Mouse (Mus musculus): ENCODE results near the gene 2310022A10Rik. TPM values are rescaled to one million over a fixed set of nuclear protein-coding genes. Genes with fewer than 3 reads are reported as not detected.

2310022A10Rik gene
- total RNA-seq (2021), result 10 to 100 TPM; 14.7 to 25.1 TPM
- long read RNA-seq, experiment 1, transcript 2310022A10Rik-201 (10 exons, 2,701 nt), result major isoform, 5 of 15 reads
- long read RNA-seq, experiment 1, partial matches to known transcripts, result 0 of 15 reads
- long read RNA-seq, experiment 1, other reads (novel, unspliced or antisense), result 8 of 15 reads
- long read RNA-seq, experiment 2, transcript 2310022A10Rik-201 (10 exons, 2,701 nt), result major isoform, 5 of 11 reads
- long read RNA-seq, experiment 2, partial matches to known transcripts, result 0 of 11 reads
- long read RNA-seq, experiment 2, other reads (novel, unspliced or antisense), result 4 of 11 reads

- peak; percentile 94 for DNase-seq
Observed at GRCm38 (mm10) chr7:27552931-27553513, at the start of gene 2310022A10Rik, which contains the start of gene Pld3. TSS of gene 2310022A10Rik (plus strand) at chr7:27553233. TSS of gene Pld3 (minus strand) at chr7:27553218.

GRCm38 (mm10) chr7:27506765-27507370 lies 46.2 kb upstream of the 2310022A10Rik start:
- no peak for DNase-seq

GRCm38 (mm10) chr7:27507711-27508647 lies 45.1 kb upstream of the 2310022A10Rik start:
- peak; percentile 99 for DNase-seq

- peak; percentile 75 for DNase-seq
Observed at GRCm38 (mm10) chr7:27508648-27509005, 44.4 kb upstream of the 2310022A10Rik start.

GRCm38 (mm10) chr7:27510809-27511208 lies 42.2 kb upstream of the 2310022A10Rik start:
- DNase-seq, result no peak

GRCm38 (mm10) chr7:27514961-27515360 lies 38.1 kb upstream of the 2310022A10Rik start:
- no peak for DNase-seq

GRCm38 (mm10) chr7:27518314-27518713 lies 34.7 kb upstream of the 2310022A10Rik start:
- no peak for DNase-seq

- no peak for DNase-seq
Observed at GRCm38 (mm10) chr7:27520104-27520503, 32.9 kb upstream of the 2310022A10Rik start.

GRCm38 (mm10) chr7:27520599-27520998 lies 32.4 kb upstream of the 2310022A10Rik start:
- no peak for DNase-seq

- DNase-seq, result no peak
Observed at GRCm38 (mm10) chr7:27522967-27523366, 30.1 kb upstream of the 2310022A10Rik start, which contains the start of gene Hipk4. TSS of gene Hipk4 (plus strand) at chr7:27523267.

- DNase-seq, result no peak
Observed at GRCm38 (mm10) chr7:27523805-27524204, 29.2 kb upstream of the 2310022A10Rik start.

- DNase-seq, result peak; percentile 86
Observed at GRCm38 (mm10) chr7:27526039-27526827, 26.8 kb upstream of the 2310022A10Rik start.

GRCm38 (mm10) chr7:27529070-27529469 lies 24.0 kb upstream of the 2310022A10Rik start:
- DNase-seq, result no peak

- no peak for DNase-seq
Observed at GRCm38 (mm10) chr7:27530937-27531336, 22.1 kb upstream of the 2310022A10Rik start.

- no peak for DNase-seq
Observed at GRCm38 (mm10) chr7:27531707-27532106, 21.3 kb upstream of the 2310022A10Rik start.

- no peak for DNase-seq
Observed at GRCm38 (mm10) chr7:27532480-27533050, 20.5 kb upstream of the 2310022A10Rik start.

- no peak for DNase-seq
Observed at GRCm38 (mm10) chr7:27535386-27535785, 17.6 kb upstream of the 2310022A10Rik start.

GRCm38 (mm10) chr7:27536618-27537017 lies 16.4 kb upstream of the 2310022A10Rik start:
- no peak for DNase-seq

GRCm38 (mm10) chr7:27537998-27538397 lies 15.0 kb upstream of the 2310022A10Rik start:
- no peak for DNase-seq

GRCm38 (mm10) chr7:27538797-27539196 lies 14.2 kb upstream of the 2310022A10Rik start:
- no peak for DNase-seq

GRCm38 (mm10) chr7:27540521-27540920 lies 12.5 kb upstream of the 2310022A10Rik start:
- DNase-seq, result no peak

Measured in adrenal gland, postnatal 10 days (tissue).